8 mouse cellular contexts compared by ENCODE assay signal in the genomic region with DNA sequence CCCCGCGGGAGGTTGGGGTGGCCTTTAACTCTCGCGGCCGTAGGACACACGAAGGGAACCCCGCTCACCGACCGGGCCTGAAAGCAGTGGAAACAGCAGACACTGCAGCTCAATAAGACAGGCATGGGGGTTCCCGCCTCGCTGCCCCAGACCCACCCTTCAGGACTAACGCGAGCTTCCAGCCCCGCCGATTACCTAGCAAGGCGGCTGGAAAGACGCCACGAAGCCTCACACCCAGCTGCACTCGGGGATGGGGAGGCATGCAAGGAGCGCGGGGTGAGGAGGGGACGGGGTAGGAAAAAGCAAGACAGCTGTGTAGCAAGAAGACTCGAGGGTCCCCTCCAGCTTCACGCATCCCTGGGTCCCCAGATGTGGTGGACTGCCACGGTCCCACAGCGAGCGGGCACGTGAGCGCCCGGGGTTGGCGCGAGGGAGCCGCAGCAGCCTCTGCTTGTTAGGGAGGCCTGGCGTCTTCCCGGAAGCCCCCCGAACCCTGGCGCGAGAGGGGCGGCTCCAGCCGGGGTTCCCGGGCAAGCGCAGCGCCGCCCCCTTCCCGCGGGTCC. TPM values are rescaled to one million over a fixed set of nuclear protein-coding genes. Genes with fewer than 3 reads are reported as not detected.
DNase-seq lines count a peak whose midpoint lies in the region; ATAC-seq and TF ChIP-seq lines count a peak whose summit lies in the region.

No protein-coding gene starts in this region.

- DNase-seq in adrenal gland, adult 2 months: peak; percentile 26
- no peak for DNase-seq in adrenal gland, postnatal 4 days (ENCODE audit: low spot score in 2 of 2)
- DNase-seq in right cerebral cortex, postnatal 14 days: peak; percentile 17
- no peak for DNase-seq in right cerebral cortex, adult 2 months (ENCODE audit: low spot score in 2 of 2)
- DNase-seq in midbrain, embryonic 10.5 days (ENCODE audit: low spot score): peak; percentile 77
- peak; percentile 50 for DNase-seq in thymus, postnatal 4 days

- no peak for TF ChIP-seq CTCF in embryonic fibroblast, embryonic 13.5 days (IDR thresholded peaks at IDR 0.05; ENCODE audit: borderline replicate concordance, insufficient read depth, low read length)

- peak overlapping the region; percentile 29; the same call in 1 of the 2 replicates for H3K27ac ChIP-seq in embryonic fibroblast, embryonic 13.5 days (ENCODE audit: insufficient read depth, low read length)
- peak overlapping the region; percentile 90 for H3K27ac ChIP-seq in intestine, embryonic 15.5 days
- H3K27ac ChIP-seq in midbrain, embryonic 10.5 days (replicated peaks): peak overlapping the region; percentile 93

- peak overlapping the region; percentile 59 for H3K4me3 ChIP-seq in embryonic fibroblast, embryonic 13.5 days (ENCODE audit: insufficient read depth, low read length)
- peak overlapping the region; percentile 60 for H3K4me3 ChIP-seq in intestine, embryonic 15.5 days (replicated peaks)
- H3K4me3 ChIP-seq in midbrain, embryonic 10.5 days: peak overlapping the region; percentile 85

- 0% methylated on average over 46 of the region's 46 CpGs for WGBS in intestine, embryonic 15.5 days
- WGBS in midbrain, embryonic 10.5 days: 0% methylated on average over 46 of the region's 46 CpGs

- H3K4me2 ChIP-seq in intestine, embryonic 15.5 days (replicated peaks): peak overlapping the region; percentile 96

- peak overlapping the region; percentile 72 for H3K9ac ChIP-seq in intestine, embryonic 15.5 days

- H3K36me3 ChIP-seq in intestine, embryonic 15.5 days: no peaks in the 10 kb centered on the region
- peaks cover 23% of the 10 kb centered on the region for H3K36me3 ChIP-seq in midbrain, embryonic 10.5 days

- ATAC-seq in intestine, embryonic 15.5 days: peak; percentile 80

- peaks cover 7% of the 10 kb centered on the region for H3K4me1 ChIP-seq in embryonic fibroblast, embryonic 13.5 days (ENCODE audit: control insufficient read depth, insufficient read depth, low read length)
- peaks cover 20% of the 10 kb centered on the region for H3K4me1 ChIP-seq in intestine, embryonic 15.5 days (replicated peaks)
- H3K4me1 ChIP-seq in midbrain, embryonic 10.5 days: peaks cover 42% of the 10 kb centered on the region

- TF ChIP-seq POLR2A in embryonic fibroblast, embryonic 13.5 days (IDR thresholded peaks at IDR 0.05; ENCODE audit: low read depth, low read length): no peak; the same call in 1 of the 2 replicates

- H3K27me3 ChIP-seq in intestine, embryonic 15.5 days (replicated peaks): no peaks in the 10 kb centered on the region
- peaks cover 13% of the 10 kb centered on the region for H3K27me3 ChIP-seq in midbrain, embryonic 10.5 days (ENCODE audit: low read depth, poor library complexity, severe bottlenecking)

- H3K9me3 ChIP-seq in intestine, embryonic 15.5 days: no peaks in the 10 kb centered on the region
- no peaks in the 10 kb centered on the region for H3K9me3 ChIP-seq in midbrain, embryonic 10.5 days (replicated peaks)

RNA-seq across cellular contexts. Expression of a gene that starts 0.5 kb away (rescaled TPM):
- under 1 TPM; 0.17 to 0.24 TPM for total RNA-seq in adrenal gland, adult 2 months (2021)
- polyA plus RNA-seq in adrenal gland, adult 2 months (2012; rRNA removed): 0.17 and 1.1 TPM in 2 replicates
- total RNA-seq in adrenal gland, postnatal 4 days (2021): 1 to 10 TPM; 5.6 to 5.9 TPM
- polyA plus RNA-seq in embryonic fibroblast, embryonic 13.5 days (2011; ENCODE audit: insufficient read length, low read depth, missing spikeins): 13.1 and 18.1 TPM in 2 replicates
- polyA plus RNA-seq in intestine, embryonic 15.5 days (2015; fragmentation: Nextera tagmentation; extraction: Ambion mirVana): 15.6 and 19.1 TPM in 2 replicates
- 33.1 and 44.4 TPM in 2 replicates for polyA plus RNA-seq in midbrain, embryonic 10.5 days (2016; fragmentation: Nextera tagmentation; extraction: Ambion mirVana)

RNA-seq across cellular contexts. Expression of a gene that starts 47.4 kb away (rescaled TPM):
- 10 to 100 TPM in 1 of 2 experiments, 1 to 10 TPM in 1; 9.5 to 16.8 TPM for total RNA-seq in adrenal gland, adult 2 months (2021)
- polyA plus RNA-seq in adrenal gland, adult 2 months (2012; rRNA removed): 20.7 and 27.7 TPM in 2 replicates
- total RNA-seq in adrenal gland, postnatal 4 days (2021): 10 to 100 TPM; 16.7 to 19.6 TPM
- 7.5 and 9.4 TPM in 2 replicates for polyA plus RNA-seq in embryonic fibroblast, embryonic 13.5 days (2011; ENCODE audit: insufficient read length, low read depth, missing spikeins)
- 9.8 and 10.7 TPM in 2 replicates for polyA plus RNA-seq in intestine, embryonic 15.5 days (2015; fragmentation: Nextera tagmentation; extraction: Ambion mirVana)
- 8.3 and 8.6 TPM in 2 replicates for polyA plus RNA-seq in midbrain, embryonic 10.5 days (2016; fragmentation: Nextera tagmentation; extraction: Ambion mirVana)

RNA-seq across cellular contexts. Expression of a gene that starts 53.7 kb away (rescaled TPM):
- total RNA-seq in adrenal gland, adult 2 months (2021): 10 to 100 TPM; 47.2 to 50.1 TPM
- 14.6 and 16.2 TPM in 2 replicates for polyA plus RNA-seq in adrenal gland, adult 2 months (2012; rRNA removed)
- 10 to 100 TPM; 51.9 to 54.6 TPM for total RNA-seq in adrenal gland, postnatal 4 days (2021)
- 34.8 and 50.1 TPM in 2 replicates for polyA plus RNA-seq in embryonic fibroblast, embryonic 13.5 days (2011; ENCODE audit: insufficient read length, low read depth, missing spikeins)
- polyA plus RNA-seq in intestine, embryonic 15.5 days (2015; fragmentation: Nextera tagmentation; extraction: Ambion mirVana): 36.2 and 40.2 TPM in 2 replicates
- polyA plus RNA-seq in midbrain, embryonic 10.5 days (2016; fragmentation: Nextera tagmentation; extraction: Ambion mirVana): 55.4 and 63.0 TPM in 2 replicates

RNA-seq across cellular contexts. Expression of a gene that starts 57.8 kb away (rescaled TPM):
- not detected for total RNA-seq in adrenal gland, adult 2 months (2021)
- not detected in 2 replicates for polyA plus RNA-seq in adrenal gland, adult 2 months (2012; rRNA removed)
- not detected for total RNA-seq in adrenal gland, postnatal 4 days (2021)
- not detected in 2 replicates for polyA plus RNA-seq in embryonic fibroblast, embryonic 13.5 days (2011; ENCODE audit: insufficient read length, low read depth, missing spikeins)
- not detected in 2 replicates for polyA plus RNA-seq in intestine, embryonic 15.5 days (2015; fragmentation: Nextera tagmentation; extraction: Ambion mirVana)
- polyA plus RNA-seq in midbrain, embryonic 10.5 days (2016; fragmentation: Nextera tagmentation; extraction: Ambion mirVana): not detected in 2 replicates

Comparison
In these comparisons a context has a peak if more than half of its experiments do, and no peak if none do; other contexts are left out.
1. DNase-seq: peak in adrenal gland, adult 2 months (single experiment), right cerebral cortex, postnatal 14 days (single experiment), midbrain, embryonic 10.5 days (single experiment) and thymus, postnatal 4 days (single experiment); none in adrenal gland, postnatal 4 days (0 of 2) and right cerebral cortex, adult 2 months (0 of 2).
2. H3K27ac ChIP-seq: peak in every context shown above with its lines; median percentile 93 in midbrain, embryonic 10.5 days; 90 in intestine, embryonic 15.5 days; 29 in embryonic fibroblast, embryonic 13.5 days.
3. Peak in every context shown above with its lines, with median percentiles within 50 percentile points of each other: H3K4me3 ChIP-seq.